17 mouse cellular contexts compared by ENCODE assay signal in the genomic region with DNA sequence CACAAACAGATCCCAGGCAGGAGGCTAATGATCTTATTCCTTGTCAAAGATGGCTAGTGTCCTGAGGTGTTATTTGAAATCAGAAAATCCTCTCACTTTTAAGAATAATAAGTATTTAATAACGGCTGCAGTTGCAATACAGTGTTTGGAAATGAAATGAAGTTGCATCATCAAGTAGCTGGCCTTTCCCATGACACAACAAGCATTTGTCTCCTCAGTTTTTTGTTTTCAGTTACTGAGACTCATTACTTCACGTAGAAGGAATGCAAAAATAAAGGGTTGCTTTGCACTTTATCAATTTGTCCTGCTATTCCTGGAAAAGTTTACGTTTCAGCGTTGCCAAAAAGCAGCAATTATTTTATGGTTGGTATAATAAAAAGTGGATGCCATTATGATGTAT. TPM values are rescaled to one million over a fixed set of nuclear protein-coding genes. Genes with fewer than 3 reads are reported as not detected.
"Had no signal": no experiment of that assay in that cellular context is flagged by ENCODE, and none has a peak within 500 bp of the region (broad histone marks: within the 10 kb centered on the region; RNA-seq: fewer than 3 reads in every experiment).

No protein-coding gene starts in this region.

- DNase-seq: kidney, adult 11 months; kidney, postnatal 14 days; lung, embryonic 14.5 days; right cerebral cortex, postnatal 25 days; thymus, postnatal 36 days had no signal

- ATAC-seq: midbrain, embryonic 15.5 days had no signal

- H3K4me3 ChIP-seq: left cerebral cortex, adult 2 months; limb, embryonic 10.5 days; liver, embryonic 15.5 days; megakaryocyte, embryonic 14.5 days; midbrain, embryonic 15.5 days; neural tube, embryonic 13.5 days had no signal

- H3K4me1 ChIP-seq: limb, embryonic 10.5 days; liver, embryonic 15.5 days; megakaryocyte, embryonic 14.5 days; midbrain, embryonic 15.5 days; neural tube, embryonic 13.5 days had no signal

- H3K9me3 ChIP-seq: limb, embryonic 10.5 days; liver, embryonic 15.5 days; midbrain, embryonic 15.5 days; neural tube, embryonic 13.5 days had no signal

- H3K9ac ChIP-seq: liver, embryonic 15.5 days; lung, embryonic 14.5 days; midbrain, embryonic 15.5 days; neural tube, embryonic 13.5 days had no signal

- H3K4me2 ChIP-seq: liver, embryonic 11.5 days; liver, embryonic 15.5 days; lung, embryonic 14.5 days; midbrain, embryonic 11.5 days; midbrain, embryonic 15.5 days; neural tube, embryonic 13.5 days had no signal

- H3K36me3 ChIP-seq: limb, embryonic 10.5 days; liver, embryonic 15.5 days; midbrain, embryonic 15.5 days; neural tube, embryonic 13.5 days had no signal

- H3K27ac ChIP-seq: left cerebral cortex, adult 2 months; limb, embryonic 10.5 days; liver, embryonic 15.5 days; macrophage; midbrain, embryonic 15.5 days; neural tube, embryonic 13.5 days had no signal

- H3K27me3 ChIP-seq: liver, embryonic 15.5 days; megakaryocyte, embryonic 14.5 days; midbrain, embryonic 15.5 days; neural tube, embryonic 13.5 days had no signal

RNA-seq across cellular contexts. Expression of a gene that starts 8.9 kb away (rescaled TPM):
- polyA plus RNA-seq: kidney, embryonic 14.5 days; large intestine, adult 2 months; macrophage; midbrain, embryonic 11.5 days; midbrain, embryonic 15.5 days; small intestine, adult 2 months had no signal

RNA-seq across cellular contexts. Expression of a gene that starts 17.5 kb away (rescaled TPM):
- polyA plus RNA-seq: kidney, embryonic 14.5 days; large intestine, adult 2 months; macrophage; midbrain, embryonic 15.5 days; small intestine, adult 2 months had no signal
